Mouse (Mus musculus) hindbrain, embryonic 10.5 days (tissue): ENCODE measurements around the gene Rab7. TPM values are rescaled to one million over a fixed set of nuclear protein-coding genes. Genes with fewer than 3 reads are reported as not detected.

Experiments
- DNase-seq: peaks from one replicate; pipeline ENCODE4 v3.0.0-alpha.2; 2017; ENCODE audit warnings: low spot score
- H3K27ac ChIP-seq: fragments of 300-500 bp; sonication (generic); 2 replicates; pipeline ENCODE4 v1.5.1; 2016; ENCODE audit warnings: mild to moderate bottlenecking, moderate library complexity
- H3K27me3 ChIP-seq: fragments of 300-500 bp; sonication (generic); 2 replicates; pipeline ENCODE4 v1.6.1; 2016; ENCODE audit warnings: mild to moderate bottlenecking; ENCODE audit not compliant: poor library complexity, insufficient read depth, severe bottlenecking
- H3K36me3 ChIP-seq: fragments of 300-500 bp; sonication (generic); 2 replicates; pipeline ENCODE4 v1.6.1; 2016; ENCODE audit warnings: mild to moderate bottlenecking, moderate library complexity
- H3K4me1 ChIP-seq: fragments of 300-500 bp; sonication (generic); replicated peaks from 2 replicates; pipeline ENCODE4 v1.6.1; 2016; ENCODE audit warnings: mild to moderate bottlenecking
- H3K4me3 ChIP-seq: fragments of 300-500 bp; sonication (generic); 2 replicates; pipeline ENCODE4 v1.5.1; 2016; ENCODE audit warnings: mild to moderate bottlenecking, moderate library complexity
- H3K9me3 ChIP-seq: fragments of 300-500 bp; sonication (generic); 2 replicates; pipeline ENCODE4 v1.6.1; 2016; ENCODE audit warnings: mild to moderate bottlenecking, moderate library complexity
- WGBS: fragments of 180-500 bp; shearing (Covaris S2); methylation state at CpG from one replicate; pipeline ENCODE4 v1.1.7; 2016; 5-methylcytosine and 5-hydroxymethylcytosine counted together
- polyA plus RNA-seq: library from polyadenylated mRNA; unstranded; fragments of >200 nt; fragmentation: Nextera tagmentation; extraction: Ambion mirVana; gene quantifications from 2 replicates; pipeline ENCODE4 v1.2.1, GENCODE M21; 2016

The Rab7 gene
- polyA plus RNA-seq, 1 experiment from 2014 or later, result 238 TPM

GRCm38 (mm10) chr6:88045406-88045766 is 316 bp upstream of the Rab7 start:
- Histone ChIP-seq H3K9me3 (no peaks in the 10 kb centered on the region), H3K27ac (peak overlapping the region; percentile 95), H3K4me3 (peak overlapping the region; percentile 96), H3K27me3 (peaks cover 23% of the 10 kb centered on the region), H3K4me1 (peaks cover 25% of the 10 kb centered on the region), H3K36me3 (no peaks in the 10 kb centered on the region)
- 34% methylated on average over 3 of the region's 3 CpGs for WGBS
- no peak for DNase-seq

GRCm38 (mm10) chr6:88044234-88044576 is 865 bp downstream of the Rab7 start:
- DNase-seq, result no peak
- H3K27ac ChIP-seq, result peak overlapping the region; percentile 95
- H3K27me3 ChIP-seq, result peaks cover 23% of the 10 kb centered on the region
- H3K4me3 ChIP-seq, result peak overlapping the region; percentile 96
- peaks cover 25% of the 10 kb centered on the region for H3K4me1 ChIP-seq
- WGBS, result 6% methylated on average over 3 of the region's 3 CpGs
- H3K36me3 ChIP-seq, result peaks cover 7% of the 10 kb centered on the region
- H3K9me3 ChIP-seq, result no peaks in the 10 kb centered on the region

- H3K36me3 ChIP-seq, result peaks cover 25% of the 10 kb centered on the region
- peaks cover 9% of the 10 kb centered on the region; the same call in 1 of the 2 replicates for H3K27me3 ChIP-seq
- peaks cover 25% of the 10 kb centered on the region for H3K4me1 ChIP-seq
- no peak overlapping the region for H3K27ac ChIP-seq
- H3K4me3 ChIP-seq, result no peak overlapping the region
- no peaks in the 10 kb centered on the region for H3K9me3 ChIP-seq
- WGBS, result 94% methylated on average over 3 of the region's 3 CpGs
- no peak for DNase-seq
Observed at GRCm38 (mm10) chr6:88042336-88042735, 2.7 kb downstream of the Rab7 start.

- no peak overlapping the region for H3K27ac ChIP-seq
- no peak for DNase-seq
- no peaks in the 10 kb centered on the region for H3K27me3 ChIP-seq
- no peaks in the 10 kb centered on the region for H3K9me3 ChIP-seq
- 83% methylated on average over 4 of the region's 4 CpGs for WGBS
- peaks cover 32% of the 10 kb centered on the region for H3K36me3 ChIP-seq
- H3K4me3 ChIP-seq, result no peak overlapping the region
- peaks cover 25% of the 10 kb centered on the region for H3K4me1 ChIP-seq
Observed at GRCm38 (mm10) chr6:88041221-88041620, 3.8 kb downstream of the Rab7 start.

- no peaks in the 10 kb centered on the region for H3K9me3 ChIP-seq
- WGBS, result 94% methylated on average over 4 of the region's 4 CpGs
- H3K4me1 ChIP-seq, result peaks cover 20% of the 10 kb centered on the region
- no peak overlapping the region for H3K27ac ChIP-seq
- H3K4me3 ChIP-seq, result no peak overlapping the region
- H3K27me3 ChIP-seq, result no peaks in the 10 kb centered on the region
- DNase-seq, result no peak
- peaks cover 48% of the 10 kb centered on the region for H3K36me3 ChIP-seq
Observed at GRCm38 (mm10) chr6:88039426-88039825, 5.6 kb downstream of the Rab7 start.

- Histone ChIP-seq H3K4me3 (no peak overlapping the region), H3K4me1 (0 out of 2 replicates have a peak, but pooled peaks cover 2% of the 10 kb centered on the region), H3K27me3 (no peaks in the 10 kb centered on the region), H3K9me3 (no peaks in the 10 kb centered on the region), H3K36me3 (peaks cover 50% of the 10 kb centered on the region), H3K27ac (no peak overlapping the region)
- DNase-seq, result no peak
- 93% methylated on average over 4 of the region's 4 CpGs for WGBS
Observed at GRCm38 (mm10) chr6:88037471-88038045, 7.5 kb downstream of the Rab7 start.

- no peak for DNase-seq
- Histone ChIP-seq H3K4me1 (no peaks in the 10 kb centered on the region), H3K4me3 (no peak overlapping the region), H3K27me3 (no peaks in the 10 kb centered on the region), H3K9me3 (no peaks in the 10 kb centered on the region), H3K36me3 (peaks cover 58% of the 10 kb centered on the region), H3K27ac (no peak overlapping the region)
- 93% methylated on average over 3 of the region's 3 CpGs for WGBS
Observed at GRCm38 (mm10) chr6:88033504-88033903, 11.6 kb downstream of the Rab7 start.

GRCm38 (mm10) chr6:88030432-88030831 is 14.6 kb downstream of the Rab7 start:
- H3K4me1 ChIP-seq, result no peaks in the 10 kb centered on the region
- 94% methylated on average over 2 of the region's 2 CpGs for WGBS
- H3K4me3 ChIP-seq, result no peak overlapping the region
- peaks cover 52% of the 10 kb centered on the region for H3K36me3 ChIP-seq
- DNase-seq, result no peak
- H3K27ac ChIP-seq, result no peak overlapping the region
- H3K9me3 ChIP-seq, result no peaks in the 10 kb centered on the region
- no peaks in the 10 kb centered on the region for H3K27me3 ChIP-seq

GRCm38 (mm10) chr6:88027390-88027789 is 17.7 kb downstream of the Rab7 start:
- peaks cover 71% of the 10 kb centered on the region for H3K36me3 ChIP-seq
- DNase-seq, result no peak
- H3K4me1 ChIP-seq, result no peaks in the 10 kb centered on the region
- WGBS, result 80% methylated on average over 5 of the region's 5 CpGs
- H3K9me3 ChIP-seq, result no peaks in the 10 kb centered on the region
- no peaks in the 10 kb centered on the region for H3K27me3 ChIP-seq
- H3K27ac ChIP-seq, result no peak overlapping the region
- H3K4me3 ChIP-seq, result no peak overlapping the region

GRCm38 (mm10) chr6:88023316-88023890 is 21.7 kb downstream of the Rab7 start:
- Histone ChIP-seq H3K9me3 (no peaks in the 10 kb centered on the region), H3K36me3 (peaks cover 50% of the 10 kb centered on the region), H3K27me3 (no peaks in the 10 kb centered on the region), H3K27ac (no peak overlapping the region), H3K4me1 (no peaks in the 10 kb centered on the region), H3K4me3 (no peak overlapping the region)
- WGBS, result 96% methylated on average over 10 of the region's 10 CpGs
- DNase-seq, result no peak

GRCm38 (mm10) chr6:88019154-88019553 is 25.9 kb downstream of the Rab7 start:
- no peak overlapping the region for H3K4me3 ChIP-seq
- H3K36me3 ChIP-seq, result peaks cover 21% of the 10 kb centered on the region
- no peak for DNase-seq
- H3K9me3 ChIP-seq, result no peaks in the 10 kb centered on the region
- 81% methylated on average over 2 of the region's 2 CpGs for WGBS
- no peaks in the 10 kb centered on the region for H3K4me1 ChIP-seq
- no peak overlapping the region for H3K27ac ChIP-seq
- H3K27me3 ChIP-seq, result no peaks in the 10 kb centered on the region

- Histone ChIP-seq H3K4me1 (no peaks in the 10 kb centered on the region), H3K27ac (no peak overlapping the region), H3K4me3 (no peak overlapping the region), H3K36me3 (peaks cover 22% of the 10 kb centered on the region), H3K27me3 (no peaks in the 10 kb centered on the region), H3K9me3 (no peaks in the 10 kb centered on the region)
- DNase-seq, result no peak
- WGBS, result 83% methylated on average over 4 of the region's 4 CpGs
Observed at GRCm38 (mm10) chr6:88017821-88018220, 27.2 kb downstream of the Rab7 start.

- H3K4me1 ChIP-seq, result no peaks in the 10 kb centered on the region
- no peak for DNase-seq
- no peak overlapping the region for H3K27ac ChIP-seq
- 83% methylated on average over 2 of the region's 2 CpGs for WGBS
- H3K27me3 ChIP-seq, result no peaks in the 10 kb centered on the region
- no peaks in the 10 kb centered on the region for H3K9me3 ChIP-seq
- peaks cover 34% of the 10 kb centered on the region for H3K36me3 ChIP-seq
- H3K4me3 ChIP-seq, result no peak overlapping the region
Observed at GRCm38 (mm10) chr6:88015797-88016196, 29.3 kb downstream of the Rab7 start.

GRCm38 (mm10) chr6:88013456-88013855 is 31.6 kb downstream of the Rab7 start:
- Histone ChIP-seq H3K36me3 (peaks cover 57% of the 10 kb centered on the region), H3K4me1 (no peaks in the 10 kb centered on the region), H3K27ac (no peak overlapping the region), H3K4me3 (no peak overlapping the region), H3K9me3 (no peaks in the 10 kb centered on the region), H3K27me3 (no peaks in the 10 kb centered on the region)
- 87% methylated on average over 4 of the region's 4 CpGs for WGBS
- DNase-seq, result no peak
